Mouse (Mus musculus): ENCODE results near the gene Dph3.

Dph3 gene

GRCm38 (mm10) chr14:32086226-32086625, 697 bp upstream of the Dph3 start:
- CTCF ChIA-PET: no interaction called here

GRCm38 (mm10) chr14:32084761-32085485, 606 bp downstream of the Dph3 start, which contains the start of gene Oxnad1:
Oxnad1 (plus strand) TSS chr14:32085374.
- CTCF ChIA-PET: no interaction called here

- CTCF ChIA-PET: no interaction called here
Measured at GRCm38 (mm10) chr14:32083466-32083865, 2.1 kb downstream of the Dph3 start.

GRCm38 (mm10) chr14:32082891-32083290, 2.6 kb downstream of the Dph3 start:
- CTCF ChIA-PET: no interaction called here

- CTCF ChIA-PET: no interaction called here
Measured at GRCm38 (mm10) chr14:32081026-32081425, 4.5 kb downstream of the Dph3 start.

GRCm38 (mm10) chr14:32076896-32077575, 8.5 kb downstream of the Dph3 start:
- CTCF ChIA-PET: interaction anchor here (0.5 to 0.6 kb wide), 3 partner anchors 10 to 131 kb away, joined by 3 to 10 read pairs (median 7); no protein-coding TSS in a partner anchor

GRCm38 (mm10) chr14:32073901-32074300, 11.6 kb downstream of the Dph3 start:
- CTCF ChIA-PET: no interaction called here

GRCm38 (mm10) chr14:32073211-32073685, 12.3 kb downstream of the Dph3 start:
- CTCF ChIA-PET: no interaction called here

GRCm38 (mm10) chr14:32072807-32073206, 12.7 kb downstream of the Dph3 start:
- CTCF ChIA-PET: interaction anchor here (0.5 kb wide), 1 partner anchor 449 kb away, joined by 7 read pairs; no protein-coding TSS in a partner anchor

- CTCF ChIA-PET: no interaction called here
Measured at GRCm38 (mm10) chr14:32061398-32061797, 24.1 kb downstream of the Dph3 start.

- CTCF ChIA-PET: no interaction called here
Measured at GRCm38 (mm10) chr14:32057664-32058063, 27.9 kb downstream of the Dph3 start.

- CTCF ChIA-PET: no interaction called here
Measured at GRCm38 (mm10) chr14:32056675-32057074, 28.9 kb downstream of the Dph3 start.

GRCm38 (mm10) chr14:32055781-32056180, 29.7 kb downstream of the Dph3 start:
- CTCF ChIA-PET: no interaction called here

- CTCF ChIA-PET: interaction anchor here (0.6 kb wide), 1 partner anchor 22 kb away, joined by 7 read pairs; no protein-coding TSS in a partner anchor
Measured at GRCm38 (mm10) chr14:32054788-32055187, 30.7 kb downstream of the Dph3 start.

- CTCF ChIA-PET: interaction anchor here (0.6 kb wide), 1 partner anchor 23 kb away, joined by 7 read pairs; no protein-coding TSS in a partner anchor
Measured at GRCm38 (mm10) chr14:32053895-32054294, 31.6 kb downstream of the Dph3 start.

- CTCF ChIA-PET: no interaction called here
Measured at GRCm38 (mm10) chr14:32050171-32050570, 35.4 kb downstream of the Dph3 start.

GRCm38 (mm10) chr14:32046357-32046756, 39.2 kb downstream of the Dph3 start:
- CTCF ChIA-PET: no interaction called here

GRCm38 (mm10) chr14:32042108-32042507, 43.4 kb downstream of the Dph3 start:
- CTCF ChIA-PET: no interaction called here

GRCm38 (mm10) chr14:32037661-32038252, 47.8 kb downstream of the Dph3 start:
- CTCF ChIA-PET: no interaction called here

- CTCF ChIA-PET: no interaction called here
Measured at GRCm38 (mm10) chr14:32036482-32036881, 49.0 kb downstream of the Dph3 start.

GRCm38 (mm10) chr14:32032522-32032921, 53.0 kb downstream of the Dph3 start:
- CTCF ChIA-PET: no interaction called here
